Mouse (Mus musculus) mature B cell (primary cell): ENCODE data around the gene Wars2.

ENCODE experiments used
- in situ Hi-C: fragments of 300-500 bp; cut with MboI; formaldehyde crosslinking; loops from 2 replicates; pipeline ENCODE4 v1.14.3; 2019

Gene Wars2

DNA sequence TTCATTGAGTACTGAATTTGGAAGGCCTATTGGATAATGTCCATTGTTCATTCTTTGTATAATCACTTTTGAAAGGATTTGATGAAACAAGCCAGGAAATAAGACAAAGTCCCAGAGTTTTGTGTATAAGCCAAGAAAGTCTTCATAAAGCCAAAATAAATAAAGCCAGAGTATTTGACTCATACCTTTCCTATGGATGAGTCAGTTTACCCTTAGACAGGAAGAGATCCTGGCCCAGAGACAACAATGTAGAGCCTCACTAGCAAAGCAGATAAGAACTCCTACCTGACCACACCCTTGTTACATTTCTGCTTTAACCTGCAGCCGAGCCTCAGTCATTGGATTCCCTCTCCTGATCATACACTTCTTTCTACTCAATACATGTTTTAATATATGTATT is 47.2 kb downstream of the Wars2 start:
- in situ Hi-C loops = no loop called here

DNA sequence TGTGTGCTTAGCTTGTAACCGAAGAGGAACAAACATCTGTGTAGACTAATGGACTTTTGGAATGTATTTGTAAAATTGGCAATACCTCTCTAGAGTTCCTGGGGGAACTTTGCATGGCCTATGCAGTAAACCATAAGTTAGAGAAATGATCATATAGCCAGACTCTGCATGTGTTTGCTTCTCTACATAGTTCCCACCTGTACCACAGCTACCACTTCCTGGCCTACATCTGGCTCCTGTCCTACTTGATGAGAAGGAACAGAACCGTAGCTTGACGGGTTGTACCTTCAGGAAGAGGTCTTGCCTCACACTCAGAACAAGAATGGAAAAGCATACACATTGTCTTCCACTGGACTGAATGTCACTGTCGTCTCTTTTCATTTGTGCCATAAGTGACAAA is 52.7 kb downstream of the Wars2 start:
- in situ Hi-C loops = no loop called here

DNA sequence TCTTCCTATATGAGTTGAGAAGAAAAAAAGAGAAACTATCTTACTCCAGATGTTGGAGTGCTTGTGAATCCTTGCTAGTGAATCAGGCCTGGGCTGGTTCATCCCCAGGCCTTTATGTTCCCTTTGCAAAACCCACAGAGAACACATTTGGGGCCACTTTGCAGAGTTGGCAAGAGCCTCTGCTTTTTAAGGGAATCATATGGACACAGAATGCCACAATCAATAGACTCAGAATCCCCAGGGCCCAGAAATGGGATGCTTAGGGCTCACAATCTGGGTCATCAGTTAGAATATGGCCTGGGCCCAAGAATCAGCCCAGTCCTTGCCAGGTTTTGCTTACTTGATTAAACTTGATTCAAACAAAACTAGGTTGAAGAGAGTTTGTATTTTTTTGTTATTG is 62.5 kb downstream of the Wars2 start:
- in situ Hi-C loops = no loop called here

- in situ Hi-C loops = no loop called here
Observed at GRCm38 (mm10) chr3:99208416-99208815, 67.5 kb downstream of the Wars2 start.

DNA sequence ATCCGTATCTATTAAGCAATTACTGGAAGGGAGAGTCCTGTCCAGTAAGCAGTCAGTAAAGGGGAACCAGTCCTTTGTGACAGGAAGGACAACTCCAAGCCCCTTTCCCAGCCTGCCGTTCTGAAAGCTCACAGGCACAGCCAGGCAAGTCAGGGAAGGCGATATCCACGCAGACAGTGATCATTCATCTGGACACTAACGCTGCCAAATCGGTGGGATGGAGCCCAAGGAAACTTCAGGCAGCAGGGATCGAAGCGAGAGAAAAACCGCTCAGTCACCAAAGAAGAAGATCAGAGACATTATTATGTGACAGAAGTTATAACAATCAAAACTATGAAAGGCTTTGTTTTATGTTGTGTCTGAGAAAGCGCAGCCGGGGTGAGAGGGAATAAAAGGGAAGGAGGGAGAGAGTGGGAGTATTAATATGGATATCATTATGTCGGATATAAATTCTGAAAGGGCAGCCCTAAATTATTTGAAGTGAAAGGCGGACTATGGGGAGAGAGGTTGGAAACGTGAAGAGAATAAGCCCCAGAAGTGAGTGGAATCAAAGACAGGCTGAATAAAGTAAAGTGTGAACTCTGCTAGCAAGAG is 70.3 kb downstream of the Wars2 start:
- in situ Hi-C loops = no loop called here

- in situ Hi-C loops = no loop called here
Observed at GRCm38 (mm10) chr3:99227807-99228206, 86.9 kb downstream of the Wars2 start.

DNA sequence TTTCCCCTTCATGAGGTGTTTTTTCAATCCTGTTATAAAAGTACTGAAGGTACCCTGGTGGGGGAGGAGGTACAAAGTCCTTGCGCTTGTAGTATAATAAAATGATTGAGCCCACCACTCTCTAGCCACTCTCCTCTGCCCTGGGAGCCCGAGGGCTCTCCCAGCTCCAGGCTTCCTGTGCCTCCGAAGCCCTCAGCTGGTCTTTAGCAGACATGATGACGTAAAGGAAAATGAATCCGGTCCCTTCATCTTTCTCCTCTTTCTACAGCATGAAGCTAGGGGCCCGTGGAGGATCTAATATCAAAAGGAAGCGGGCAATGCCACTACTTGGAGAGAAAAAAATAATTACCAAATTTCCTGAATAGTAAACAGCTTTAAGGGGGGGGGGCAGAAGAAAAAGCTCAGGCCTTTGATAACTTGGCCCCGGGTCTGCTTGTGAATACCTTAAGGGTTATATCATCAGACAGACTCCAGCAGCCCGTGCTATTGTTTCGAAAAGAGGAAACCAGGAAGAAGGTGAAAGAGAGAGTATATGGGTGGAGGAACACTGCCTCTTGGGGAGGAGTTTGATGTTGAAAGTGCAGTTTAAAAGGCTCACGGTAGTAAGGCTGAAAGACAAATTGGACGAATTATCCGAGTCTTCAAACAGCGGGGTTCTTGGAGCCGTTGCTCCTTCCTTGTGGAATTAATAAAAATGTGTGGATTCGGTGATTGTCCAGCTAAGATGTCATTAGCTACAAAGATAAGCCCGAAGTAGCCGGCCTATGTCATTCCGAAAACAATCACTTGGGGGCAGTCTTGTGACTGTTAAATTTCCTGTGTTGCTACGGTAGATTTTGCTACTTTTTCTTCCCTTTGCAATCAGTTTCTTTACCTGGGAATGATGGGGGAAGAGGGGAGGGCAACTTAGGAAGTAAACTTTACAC is 92.8 kb downstream of the Wars2 start:
- in situ Hi-C loops = no loop called here

DNA sequence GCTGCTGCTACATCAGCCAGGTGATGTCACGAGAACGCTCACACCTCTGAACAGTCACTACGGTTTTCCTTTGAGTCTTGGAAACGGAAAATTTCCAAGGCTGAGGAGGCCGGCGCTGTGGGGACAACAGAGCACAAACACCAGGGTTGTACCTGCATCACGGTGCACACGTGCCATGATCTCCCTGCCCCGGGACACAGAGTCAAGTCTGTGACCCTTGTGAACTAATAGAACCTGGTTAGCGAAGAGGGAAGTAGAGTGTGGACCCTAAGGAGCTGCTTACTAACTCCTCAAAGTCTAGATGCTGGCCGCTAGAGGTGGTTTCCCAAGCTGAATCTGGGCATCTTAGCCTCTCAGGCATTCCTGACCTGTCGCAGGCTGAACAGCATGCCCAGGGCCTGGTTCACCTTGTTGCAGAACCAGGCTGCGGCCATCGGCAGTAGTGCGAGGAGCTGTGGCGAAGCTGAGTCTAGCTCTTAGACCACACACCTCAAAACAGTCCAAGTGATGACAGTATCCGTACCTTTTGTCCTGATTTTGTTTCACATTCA is 93.5 kb downstream of the Wars2 start:
- in situ Hi-C loops = no loop called here

- in situ Hi-C loops = no loop called here
Observed at GRCm38 (mm10) chr3:99235116-99235803, 94.4 kb downstream of the Wars2 start.

- in situ Hi-C loops = no loop called here
Observed at GRCm38 (mm10) chr3:99235804-99236755, 95.2 kb downstream of the Wars2 start.

- in situ Hi-C loops = no loop called here
Observed at GRCm38 (mm10) chr3:99238691-99239090, 97.8 kb downstream of the Wars2 start.

GRCm38 (mm10) chr3:99239301-99240045 is 98.6 kb downstream of the Wars2 start:
- in situ Hi-C loops = no loop called here

GRCm38 (mm10) chr3:99240213-99240720 is 99.4 kb downstream of the Wars2 start, which contains the start of gene Tbx15:
Gene Tbx15 (plus strand): TSS chr3:99240381.
- in situ Hi-C loops = no loop called here

GRCm38 (mm10) chr3:99240811-99241738 is 100.2 kb downstream of the Wars2 start:
- in situ Hi-C loops = no loop called here

- in situ Hi-C loops = no loop called here
Observed at GRCm38 (mm10) chr3:99242481-99242880, 101.6 kb downstream of the Wars2 start.

GRCm38 (mm10) chr3:99245341-99245740 is 104.5 kb downstream of the Wars2 start:
- in situ Hi-C loops = no loop called here

DNA sequence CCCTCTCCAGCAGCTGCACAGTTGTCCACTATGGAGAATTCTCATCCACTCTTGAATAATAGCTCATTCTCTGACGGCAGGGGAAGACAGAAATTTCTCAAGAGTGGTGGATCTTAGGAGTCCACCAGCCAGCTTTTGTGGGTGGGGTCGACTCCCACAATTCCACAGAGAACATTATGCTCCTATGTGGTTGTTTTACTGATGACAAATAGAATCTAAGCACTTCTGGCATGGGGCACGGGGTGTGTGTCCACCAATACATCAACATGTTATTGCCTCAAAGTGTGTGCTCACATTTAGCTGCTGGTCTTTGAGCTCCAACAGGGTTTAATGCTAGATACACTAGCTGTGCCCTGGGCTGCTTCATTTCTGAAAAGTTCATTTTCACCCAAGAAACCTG is 105.8 kb downstream of the Wars2 start:
- in situ Hi-C loops = no loop called here

DNA sequence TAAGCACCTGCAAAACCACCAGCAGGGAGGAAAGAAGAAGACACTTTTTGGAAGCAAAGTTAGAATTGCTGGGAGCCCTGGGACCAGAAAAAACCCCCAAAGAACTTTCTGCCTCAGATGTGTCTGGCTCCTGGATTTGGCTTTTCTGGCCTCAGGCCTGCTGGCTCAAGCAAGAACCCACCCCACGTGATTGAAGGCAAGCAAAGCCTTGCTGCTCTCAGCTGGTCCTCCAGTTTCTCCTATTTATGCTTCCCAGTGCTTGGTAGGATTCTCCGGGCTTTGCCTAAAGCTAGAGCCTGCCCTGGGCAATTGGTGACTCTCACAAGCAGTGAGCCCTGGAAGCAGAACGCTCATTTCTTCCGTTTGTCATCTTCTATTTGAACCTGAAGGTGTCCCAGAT is 106.7 kb downstream of the Wars2 start:
- in situ Hi-C loops = no loop called here
